Mouse (Mus musculus) embryonic facial prominence, embryonic 13.5 days (tissue): Measurements from ENCODE around the gene Chchd6. TPM values are rescaled to one million over a fixed set of nuclear protein-coding genes. Genes with fewer than 3 reads are reported as not detected.

Source experiments
- ATAC-seq: fragments of 200-750 bp; cut with Nextera tagmentation; 2 replicates; pipeline ENCODE4 v1.8.0; 2017; ENCODE audit warnings: low read depth; ENCODE audit not compliant: insufficient number of reproducible peaks, insufficient read depth, low FRiP score, low TSS enrichment
- H3K27ac ChIP-seq: fragments of 300-500 bp; sonication (generic); 2 replicates; pipeline ENCODE4 v1.5.1; 2015; ENCODE audit warnings: moderate library complexity, mild to moderate bottlenecking, inconsistent platforms
- H3K27me3 ChIP-seq: fragments of 300-500 bp; sonication (generic); 2 replicates; pipeline ENCODE4 v1.6.1; 2015; ENCODE audit warnings: mild to moderate bottlenecking, inconsistent platforms
- H3K36me3 ChIP-seq: fragments of 300-500 bp; sonication (generic); 2 replicates; pipeline ENCODE4 v1.6.1; 2015; ENCODE audit warnings: mild to moderate bottlenecking, inconsistent platforms
- H3K4me1 ChIP-seq: fragments of 300-500 bp; sonication (generic); 2 replicates; pipeline ENCODE4 v1.6.1; 2015; ENCODE audit warnings: inconsistent platforms
- H3K4me2 ChIP-seq: fragments of 300-500 bp; sonication (generic); 2 replicates; pipeline ENCODE4 v1.6.1; 2015; ENCODE audit warnings: moderate library complexity, mild to moderate bottlenecking, inconsistent platforms
- H3K4me3 ChIP-seq: fragments of 300-500 bp; sonication (generic); 2 replicates; pipeline ENCODE4 v1.5.1; 2015; ENCODE audit warnings: mild to moderate bottlenecking, inconsistent platforms
- H3K9ac ChIP-seq: fragments of 300-500 bp; sonication (generic); 2 replicates; pipeline ENCODE4 v1.6.1; 2015; ENCODE audit warnings: mild to moderate bottlenecking, inconsistent platforms
- H3K9me3 ChIP-seq: fragments of 300-500 bp; sonication (generic); 2 replicates; pipeline ENCODE4 v1.6.1; 2016; ENCODE audit warnings: inconsistent platforms
- WGBS: fragments of 180-500 bp; shearing (Covaris S2); methylation state at CpG from one replicate; pipeline ENCODE4 v1.1.7; 2015; ENCODE audit warnings: mixed read lengths; 5-methylcytosine and 5-hydroxymethylcytosine counted together
- polyA plus RNA-seq: library from polyadenylated mRNA; unstranded; fragments of >200 nt; fragmentation: Nextera tagmentation; extraction: Ambion mirVana; gene quantifications from 2 replicates; pipeline ENCODE4 v1.2.1, GENCODE M21; 2015

Chchd6 gene
- polyA plus RNA-seq, 1 experiment from 2014 or later: 67.2 TPM

DNA sequence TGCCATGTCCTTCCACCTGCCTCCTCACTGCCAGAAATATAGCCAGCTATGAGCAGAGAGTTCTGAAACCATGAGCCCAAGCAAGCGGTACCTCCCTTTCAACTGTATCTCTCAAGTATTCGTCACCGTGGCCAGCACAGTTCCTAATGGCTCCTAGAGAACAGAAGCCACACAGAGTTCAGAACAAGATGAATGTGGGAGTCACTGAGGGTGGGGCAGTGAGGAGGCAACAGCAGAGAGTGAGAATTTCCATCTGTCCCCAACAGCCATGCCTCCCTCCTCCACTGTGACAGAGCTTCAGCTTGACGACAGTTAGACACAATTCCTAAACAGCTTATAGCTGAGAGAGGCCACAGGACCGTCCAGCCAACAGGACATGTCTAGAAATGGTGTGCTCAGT is 41.4 kb downstream of the Chchd6 start:
- Histone ChIP-seq H3K4me1 (peaks cover 4% of the 10 kb centered on the region; the same call in 1 of the 2 replicates), H3K27me3 (no peaks in the 10 kb centered on the region), H3K27ac (no peak overlapping the region), H3K4me2 (no peak overlapping the region), H3K36me3 (no peaks in the 10 kb centered on the region), H3K9ac (no peak overlapping the region), H3K4me3 (no peak overlapping the region), H3K9me3 (no peaks in the 10 kb centered on the region)
- 86% methylated on average over 5 of the region's 5 CpGs for WGBS
- ATAC-seq: no peak

DNA sequence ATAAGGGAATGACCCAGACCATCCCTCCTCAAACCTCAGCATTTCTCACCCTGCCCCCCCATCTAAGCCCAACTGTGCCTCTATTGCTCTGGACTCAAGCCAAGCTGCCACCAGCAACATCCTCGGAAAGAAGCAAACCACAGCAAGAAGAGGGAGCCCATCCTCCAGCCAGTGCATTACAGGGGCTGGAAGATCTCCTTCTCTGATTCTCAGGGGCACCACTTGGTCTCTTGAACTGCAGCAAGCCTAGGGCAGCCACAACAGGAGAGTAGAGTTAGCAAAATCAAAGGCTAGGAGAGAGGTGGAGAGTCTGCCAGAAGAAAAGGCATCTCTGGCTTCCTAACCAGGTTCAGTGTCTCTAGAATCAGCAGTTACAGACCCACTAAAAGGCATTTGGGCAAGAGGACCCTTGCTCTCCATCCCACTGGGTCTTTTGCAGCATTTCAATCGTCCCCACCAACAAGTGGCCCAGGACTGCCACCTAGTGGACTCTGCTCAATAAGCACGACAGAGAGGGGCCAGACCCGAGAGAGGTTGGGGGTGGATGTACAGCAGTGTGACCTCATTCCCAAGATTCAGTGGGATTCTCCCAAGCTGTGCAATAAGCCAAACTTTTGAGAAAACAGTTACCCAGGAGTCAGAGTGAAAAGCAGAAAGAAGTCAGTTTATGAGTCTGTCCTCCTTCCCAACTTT is 42.3 kb downstream of the Chchd6 start:
- no peak overlapping the region for H3K27ac ChIP-seq
- H3K4me2 ChIP-seq: no peak overlapping the region
- no peaks in the 10 kb centered on the region for H3K9me3 ChIP-seq
- H3K4me3 ChIP-seq: no peak overlapping the region
- H3K4me1 ChIP-seq: peaks cover 4% of the 10 kb centered on the region; the same call in 1 of the 2 replicates
- WGBS: 7% methylated on average over 4 of the region's 4 CpGs
- no peaks in the 10 kb centered on the region for H3K36me3 ChIP-seq
- peak; percentile 53; the same call in 1 of the 2 replicates for ATAC-seq
- H3K27me3 ChIP-seq: no peaks in the 10 kb centered on the region
- 0 out of 2 replicates have a peak overlapping the region, but pooled peaks have one; percentile 12 for H3K9ac ChIP-seq

DNA sequence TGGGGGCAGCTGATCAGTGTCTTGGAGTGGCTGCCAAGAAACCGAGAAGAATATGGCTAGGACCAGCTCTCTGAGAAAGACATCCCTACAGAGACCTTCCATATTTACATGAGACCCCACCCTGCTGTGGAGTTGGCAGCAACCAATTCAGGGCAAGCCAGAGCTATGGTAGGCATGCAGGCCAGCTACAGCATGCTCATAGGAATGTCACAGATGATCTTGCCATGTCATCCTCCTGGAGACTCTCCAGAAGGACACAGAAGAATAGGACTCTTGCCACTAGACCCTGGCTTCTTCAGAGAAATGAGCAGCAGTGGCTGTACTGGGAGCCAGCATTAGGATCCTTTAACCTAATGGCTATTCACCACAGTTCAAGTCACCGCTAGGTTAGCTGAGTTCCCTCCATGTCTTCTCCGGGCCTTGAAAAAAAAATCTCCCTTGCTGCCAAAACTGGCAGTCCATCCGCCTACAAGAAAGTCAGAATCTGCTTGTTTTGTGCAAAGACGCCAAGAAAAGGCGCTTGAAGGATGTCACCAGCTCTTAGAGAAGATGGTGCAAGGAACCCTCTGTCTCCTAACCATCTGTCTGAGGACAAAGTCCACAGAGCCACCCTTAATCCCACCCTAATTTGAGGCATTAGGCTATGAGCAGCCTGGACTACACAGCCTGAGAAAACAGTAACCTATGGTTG is 43.0 kb downstream of the Chchd6 start:
- no peaks in the 10 kb centered on the region for H3K36me3 ChIP-seq
- no peak for ATAC-seq
- 0 out of 2 replicates have a peak overlapping the region, but pooled peaks have one; percentile 12 for H3K9ac ChIP-seq
- 89% methylated on average over 6 of the region's 6 CpGs for WGBS
- peaks cover 4% of the 10 kb centered on the region; the same call in 1 of the 2 replicates for H3K4me1 ChIP-seq
- H3K27ac ChIP-seq: no peak overlapping the region
- H3K9me3 ChIP-seq: no peaks in the 10 kb centered on the region
- no peaks in the 10 kb centered on the region for H3K27me3 ChIP-seq
- no peak overlapping the region for H3K4me3 ChIP-seq
- no peak overlapping the region for H3K4me2 ChIP-seq

DNA sequence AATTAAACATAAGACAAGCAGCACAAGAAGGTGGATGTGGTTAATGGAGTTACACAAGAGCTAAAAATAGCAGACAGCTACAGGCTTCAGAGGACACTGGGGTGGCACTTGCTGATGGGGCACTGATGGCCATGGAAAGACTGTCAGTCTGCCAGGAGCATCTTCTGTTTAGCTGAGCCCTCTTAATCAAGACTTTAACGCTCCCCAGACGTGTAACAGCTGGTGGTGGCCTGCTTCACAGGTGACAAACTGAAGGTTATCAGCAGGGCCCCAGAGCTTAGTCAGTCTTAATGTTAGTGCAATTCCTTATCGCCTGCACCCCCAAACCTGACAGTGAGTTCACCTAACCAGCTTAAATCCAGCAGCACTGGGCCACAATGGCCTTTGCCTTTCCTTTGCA is 46.3 kb downstream of the Chchd6 start:
- whole genome bisulfite sequencing: 80% methylated on average over 3 of the region's 3 CpGs
- Histone ChIP-seq H3K4me3 (no peak overlapping the region), H3K9ac (no peak overlapping the region), H3K27me3 (no peaks in the 10 kb centered on the region), H3K36me3 (no peaks in the 10 kb centered on the region), H3K4me2 (no peak overlapping the region), H3K9me3 (no peaks in the 10 kb centered on the region), H3K4me1 (peaks cover 4% of the 10 kb centered on the region; the same call in 1 of the 2 replicates), H3K27ac (no peak overlapping the region)
- no peak for ATAC-seq

DNA sequence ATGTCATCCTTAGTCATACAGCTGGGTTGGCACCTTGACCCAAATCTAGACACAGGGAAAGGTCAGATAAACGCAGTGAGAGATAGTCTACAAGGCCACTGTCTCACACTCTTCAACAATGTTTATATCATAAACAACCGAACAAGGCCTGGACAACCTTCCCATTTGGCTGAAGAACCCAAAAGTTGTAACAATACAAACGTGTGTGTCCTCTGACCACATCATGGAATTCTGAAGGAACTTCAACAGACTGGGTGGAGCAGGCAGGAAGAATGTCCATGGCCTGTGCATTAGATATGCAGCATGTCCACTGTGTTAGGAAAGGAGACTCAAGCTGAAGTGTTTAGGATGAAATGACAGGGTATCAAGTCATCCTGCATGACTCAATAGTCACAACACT is 47.5 kb downstream of the Chchd6 start:
- Histone ChIP-seq H3K4me1 (peaks cover 2% of the 10 kb centered on the region; the same call in 1 of the 2 replicates), H3K36me3 (no peaks in the 10 kb centered on the region), H3K4me2 (no peak overlapping the region), H3K27ac (no peak overlapping the region), H3K27me3 (no peaks in the 10 kb centered on the region), H3K9ac (no peak overlapping the region), H3K9me3 (no peaks in the 10 kb centered on the region), H3K4me3 (no peak overlapping the region)
- no peak for ATAC-seq
- WGBS: 87% methylated on average over 3 of the region's 3 CpGs

DNA sequence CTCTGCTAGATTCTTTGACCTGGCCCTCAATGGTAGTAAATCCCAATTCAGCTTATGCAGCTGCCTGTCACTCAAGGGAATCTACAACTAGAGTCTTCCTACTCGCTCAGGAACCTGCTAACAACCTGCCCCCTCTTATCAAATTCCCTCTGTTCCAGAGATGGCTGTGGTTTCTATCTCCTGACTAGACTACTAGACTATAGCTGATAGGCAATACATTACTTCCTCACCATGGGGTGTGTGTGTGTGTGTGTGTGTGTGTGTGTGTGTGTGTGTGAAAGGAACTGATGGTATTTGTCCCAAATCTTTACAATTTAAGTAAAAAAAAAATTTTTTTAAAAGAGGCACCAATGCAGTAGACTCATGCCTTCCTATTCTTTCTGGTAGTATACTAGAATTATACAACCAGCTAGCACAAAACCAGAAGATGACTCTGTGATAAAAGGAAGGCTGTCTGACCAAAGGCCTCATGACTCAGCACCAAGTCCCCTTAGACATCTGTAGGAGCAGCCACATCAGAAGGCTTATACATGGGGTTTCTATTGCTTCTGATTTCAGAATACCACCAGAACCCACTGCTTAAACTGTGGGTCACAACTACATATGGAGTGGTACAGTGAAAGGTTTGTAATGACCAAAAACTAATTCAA is 57.2 kb downstream of the Chchd6 start:
- Histone ChIP-seq H3K4me1 (no peaks in the 10 kb centered on the region), H3K4me2 (no peak overlapping the region), H3K9me3 (no peaks in the 10 kb centered on the region), H3K9ac (no peak overlapping the region), H3K27me3 (no peaks in the 10 kb centered on the region), H3K27ac (no peak overlapping the region), H3K36me3 (no peaks in the 10 kb centered on the region), H3K4me3 (no peak overlapping the region)
- no peak for ATAC-seq
- WGBS: 80% methylated on average over 1 of the region's 1 CpGs

DNA sequence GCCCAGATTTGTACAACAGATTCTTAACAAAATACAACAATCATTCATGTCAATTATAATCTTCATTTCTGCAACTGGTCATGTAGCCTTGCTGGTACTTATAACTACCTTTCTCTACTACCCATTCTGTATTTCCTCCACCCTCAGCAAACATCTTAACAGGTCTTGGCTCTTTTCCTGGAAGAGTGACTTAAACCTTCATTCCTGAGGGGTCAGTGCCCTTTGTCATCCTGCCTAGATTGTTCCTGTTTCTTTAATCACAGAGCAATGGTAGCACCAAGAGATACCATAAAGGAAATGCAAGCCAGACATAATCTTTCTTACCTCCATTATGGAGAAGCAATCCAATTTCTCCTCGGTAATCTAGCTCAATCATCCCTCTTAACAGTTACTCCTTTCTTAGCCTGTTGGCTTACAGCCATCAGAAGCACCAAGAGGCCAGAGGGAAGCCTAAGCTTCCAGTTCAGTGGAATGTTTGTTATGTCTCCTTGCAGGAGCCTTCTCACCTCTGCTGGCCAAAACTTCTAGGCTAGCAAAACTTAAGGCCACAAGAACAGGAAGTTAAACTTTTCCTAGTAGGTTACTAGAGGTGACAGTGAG is 59.7 kb downstream of the Chchd6 start:
- ATAC-seq: no peak
- H3K4me2 ChIP-seq: no peak overlapping the region
- H3K27me3 ChIP-seq: no peaks in the 10 kb centered on the region
- H3K4me3 ChIP-seq: no peak overlapping the region
- H3K27ac ChIP-seq: no peak overlapping the region
- no peak overlapping the region for H3K9ac ChIP-seq
- no peaks in the 10 kb centered on the region for H3K4me1 ChIP-seq
- WGBS: 57% methylated on average over 1 of the region's 1 CpGs
- no peaks in the 10 kb centered on the region for H3K36me3 ChIP-seq
- no peaks in the 10 kb centered on the region for H3K9me3 ChIP-seq

DNA sequence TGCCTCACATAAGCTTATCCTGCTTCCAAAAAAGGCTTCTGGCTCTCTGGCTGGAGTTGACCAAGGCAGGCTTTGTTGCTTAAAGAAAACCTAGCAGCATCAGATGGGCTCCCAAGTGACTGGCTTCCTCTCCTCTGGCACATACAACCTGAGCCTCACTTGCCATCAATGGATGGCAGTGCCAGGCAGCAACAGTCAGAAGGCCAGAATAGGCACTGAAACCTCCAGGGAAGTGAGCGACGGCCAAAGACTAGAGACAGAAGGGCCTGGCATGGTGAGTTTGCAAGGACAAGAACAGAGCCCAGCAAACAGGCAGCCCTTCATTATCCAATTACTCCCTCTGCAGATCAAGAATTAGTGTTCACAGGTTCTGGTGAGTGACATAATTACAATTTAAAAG is 70.7 kb downstream of the Chchd6 start:
- 80% methylated on average over 2 of the region's 2 CpGs for WGBS
- ATAC-seq: no peak
- no peaks in the 10 kb centered on the region for H3K27me3 ChIP-seq
- no peak overlapping the region for H3K27ac ChIP-seq
- no peaks in the 10 kb centered on the region for H3K9me3 ChIP-seq
- no peak overlapping the region for H3K4me3 ChIP-seq
- H3K4me1 ChIP-seq: no peaks in the 10 kb centered on the region
- no peaks in the 10 kb centered on the region for H3K36me3 ChIP-seq
- no peak overlapping the region for H3K4me2 ChIP-seq
- H3K9ac ChIP-seq: no peak overlapping the region

DNA sequence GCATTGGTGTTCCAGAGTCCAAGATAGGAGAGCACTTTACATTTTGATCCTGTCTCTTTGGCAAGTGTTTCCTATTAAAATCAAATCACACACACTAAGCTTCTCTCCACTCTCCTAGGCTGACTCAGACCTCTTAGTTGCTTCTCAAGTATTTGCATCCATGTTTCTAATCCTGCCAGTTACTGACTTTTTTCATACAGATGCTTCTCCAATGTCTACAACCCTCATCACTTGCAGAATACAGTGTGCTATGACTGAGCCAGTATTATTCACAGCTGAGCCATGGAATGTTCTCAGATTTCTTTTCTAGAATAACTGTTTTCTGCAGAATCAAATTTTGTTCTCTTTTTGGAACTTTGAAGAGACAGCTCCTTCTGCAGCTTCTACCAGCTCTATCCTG is 85.3 kb downstream of the Chchd6 start:
- no peak for ATAC-seq
- no peaks in the 10 kb centered on the region for H3K9me3 ChIP-seq

DNA sequence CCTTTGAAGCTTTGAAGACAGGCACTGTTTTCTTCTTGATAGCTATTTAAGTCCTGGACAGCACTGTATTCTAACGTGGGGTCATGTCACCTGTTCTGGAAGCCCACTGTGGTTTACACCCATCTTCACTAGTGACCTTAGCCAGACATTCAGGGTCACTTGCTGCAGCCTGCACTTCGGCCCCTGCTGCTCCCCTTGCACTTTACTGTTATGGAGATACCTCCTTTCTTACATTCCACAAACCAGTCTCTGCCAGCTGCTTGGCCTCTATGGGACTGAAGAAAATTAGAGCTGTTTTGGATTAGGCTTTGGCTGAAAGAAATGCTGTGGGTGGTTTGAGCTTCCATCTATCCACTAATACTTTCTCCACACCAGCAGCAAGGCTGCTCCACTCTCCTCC is 86.7 kb downstream of the Chchd6 start:
- Histone ChIP-seq H3K27me3 (no peaks in the 10 kb centered on the region), H3K27ac (no peak overlapping the region; the same call in 1 of the 2 replicates), H3K9me3 (no peaks in the 10 kb centered on the region), H3K4me2 (no peak overlapping the region), H3K36me3 (no peaks in the 10 kb centered on the region), H3K4me3 (no peak overlapping the region), H3K4me1 (peaks cover 16% of the 10 kb centered on the region), H3K9ac (no peak overlapping the region)
- WGBS: 58% methylated on average over 2 of the region's 2 CpGs
- ATAC-seq: no peak

More for the DNA sequence above, 85.3 kb downstream of the Chchd6 start:
- no peak overlapping the region for H3K4me3 ChIP-seq
- H3K4me2 ChIP-seq: no peak overlapping the region
- no peaks in the 10 kb centered on the region for H3K27me3 ChIP-seq
- peaks cover 16% of the 10 kb centered on the region for H3K4me1 ChIP-seq
- H3K36me3 ChIP-seq: no peaks in the 10 kb centered on the region
- H3K27ac ChIP-seq: no peak overlapping the region
- no peak overlapping the region for H3K9ac ChIP-seq

DNA sequence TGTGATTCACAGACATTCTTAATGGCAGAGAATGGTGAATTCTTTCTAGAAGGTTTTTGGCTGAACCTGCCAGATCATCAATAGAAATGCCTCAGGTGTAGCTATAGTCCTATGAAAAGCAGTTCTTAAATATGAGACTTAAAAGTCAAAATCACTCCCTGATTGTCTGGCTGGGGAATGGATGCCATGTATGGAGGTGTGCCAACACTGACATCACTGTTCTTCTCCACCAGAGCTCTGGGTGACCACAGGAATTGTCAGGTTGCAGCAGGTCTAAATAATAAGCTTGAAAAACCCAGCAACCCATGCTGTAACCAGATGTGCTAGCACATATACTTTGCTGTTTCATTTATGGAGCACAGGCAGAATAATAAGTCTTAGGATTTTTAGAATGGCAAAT is 87.2 kb downstream of the Chchd6 start:
- no peak for ATAC-seq
- Histone ChIP-seq H3K9me3 (no peaks in the 10 kb centered on the region), H3K36me3 (no peaks in the 10 kb centered on the region), H3K4me3 (no peak overlapping the region), H3K4me2 (no peak overlapping the region), H3K9ac (no peak overlapping the region), H3K4me1 (peaks cover 16% of the 10 kb centered on the region), H3K27ac (no peak overlapping the region; the same call in 1 of the 2 replicates), H3K27me3 (no peaks in the 10 kb centered on the region)
